Mouse (Mus musculus): ENCODE results near the gene Olfr243.
"Not testable (repeated sequence)": the region's sequence is repeated elsewhere in the genome, so short reads cannot be mapped to it uniquely, and the experiment has no call there.

- TF ChIP-seq CTCF (IDR thresholded peaks at IDR 0.05; ENCODE audit: control insufficient read depth, insufficient read depth, insufficient read length); MAX (IDR thresholded peaks at IDR 0.05); MYOG (IDR thresholded peaks at IDR 0.05; ENCODE audit: control insufficient read depth, extremely low read depth, insufficient read length); FOSL1 (IDR thresholded peaks at IDR 0.05; ENCODE audit: insufficient read depth, low read length, poor library complexity, severe bottlenecking); CEBPB (IDR thresholded peaks at IDR 0.05; ENCODE audit: low read depth); USF1 (IDR thresholded peaks at IDR 0.05; ENCODE audit: low read depth): not testable (repeated sequence)
Observed at GRCm38 (mm10) chr7:103762212-103762611, 47.7 kb downstream of the Olfr243 start.
